Mouse (Mus musculus): Measurements from ENCODE around the gene Chp1. TPM values are rescaled to one million over a fixed set of nuclear protein-coding genes. Genes with fewer than 3 reads are reported as not detected.

Gene Chp1
- polyA plus RNA-seq, 1 experiment: 52.6 TPM

GRCm38 (mm10) chr2:119621302-119621701 lies 73.8 kb downstream of the Chp1 start:
- TF ChIP-seq CTCF (IDR thresholded peaks at IDR 0.05; ENCODE audit: low read depth, low read length) (no peak), EP300 (IDR thresholded peaks at IDR 0.05; ENCODE audit: insufficient read depth, low read depth, low read length) (no peak), POLR2A (IDR thresholded peaks at IDR 0.05; ENCODE audit: insufficient read depth, low read length) (no peak)
- Histone ChIP-seq H3K27ac (ENCODE audit: insufficient read depth, low read length) (no peak overlapping the region), H3K4me3 (ENCODE audit: low read depth, low read length) (no peak overlapping the region), H3K36me3 (ENCODE audit: control insufficient read depth, insufficient read depth, low read length, poor library complexity, severe bottlenecking) (peaks cover 25% of the 10 kb centered on the region), H3K9ac (ENCODE audit: low read depth, poor library complexity, severe bottlenecking) (no peak overlapping the region), H3K4me1 (ENCODE audit: control insufficient read depth, insufficient read depth, low read length) (peaks cover 3% of the 10 kb centered on the region), H3K27me3 (ENCODE audit: control insufficient read depth, insufficient read depth, low read length, poor library complexity, severe bottlenecking) (no peaks in the 10 kb centered on the region), H3K9me3 (replicated peaks; ENCODE audit: control insufficient read depth, insufficient read depth, low read length, poor library complexity, severe bottlenecking) (no peaks in the 10 kb centered on the region)

Other genes starting within 250 kb of the Chp1 start
- 0.18 TPM in 1 of 2 replicates, not detected in the other for gene Dll4, start 221.9 kb upstream of the Chp1 start, polyA plus RNA-seq (2011; ENCODE audit: insufficient read depth, insufficient read length, low read depth, missing spikeins)
- 3.6 and 3.8 TPM in 2 replicates for gene Chac1, start 196.5 kb upstream of the Chp1 start, polyA plus RNA-seq (2011; ENCODE audit: insufficient read depth, insufficient read length, low read depth, missing spikeins)
- gene Ino80, start 70.0 kb upstream of the Chp1 start, polyA plus RNA-seq (2011; ENCODE audit: insufficient read depth, insufficient read length, low read depth, missing spikeins): 27.8 and 28.0 TPM in 2 replicates
- 1.8 and 2.4 TPM in 2 replicates for gene Exd1, start 70 bp upstream of the Chp1 start, polyA plus RNA-seq (2011; ENCODE audit: insufficient read depth, insufficient read length, low read depth, missing spikeins)
- gene Nusap1, start 70.6 kb downstream of the Chp1 start, polyA plus RNA-seq (2011; ENCODE audit: insufficient read depth, insufficient read length, low read depth, missing spikeins): 185 and 189 TPM in 2 replicates
- 45.3 and 53.0 TPM in 2 replicates for gene Oip5, start 70.8 kb downstream of the Chp1 start, polyA plus RNA-seq (2011; ENCODE audit: insufficient read depth, insufficient read length, low read depth, missing spikeins)
- 56.0 and 59.3 TPM in 2 replicates for gene Ndufaf1, start 115.1 kb downstream of the Chp1 start, polyA plus RNA-seq (2011; ENCODE audit: insufficient read depth, insufficient read length, low read depth, missing spikeins)
- 34.9 and 47.3 TPM in 2 replicates for gene Rtf1, start 127.4 kb downstream of the Chp1 start, polyA plus RNA-seq (2011; ENCODE audit: insufficient read depth, insufficient read length, low read depth, missing spikeins)
- gene Itpka, start 194.6 kb downstream of the Chp1 start, polyA plus RNA-seq (2011; ENCODE audit: insufficient read depth, insufficient read length, low read depth, missing spikeins): 1.6 and 1.7 TPM in 2 replicates
- 1.1 and 1.6 TPM in 2 replicates for gene Ltk, start 212.7 kb downstream of the Chp1 start, polyA plus RNA-seq (2011; ENCODE audit: insufficient read depth, insufficient read length, low read depth, missing spikeins)
- 42.6 and 43.3 TPM in 2 replicates for gene Rpap1, start 239.8 kb downstream of the Chp1 start, polyA plus RNA-seq (2011; ENCODE audit: insufficient read depth, insufficient read length, low read depth, missing spikeins)